Mouse (Mus musculus) testis, adult 2 months (tissue): ENCODE measurements at regions not wholly inside any gene's neighbourhood (a gene's known extent, or its start where the extent isn't known, plus 50 kb on each side); places are given as distances from the start of the nearest gene placed in this dataset.

ENCODE experiments used
- CTCF ChIP-seq: fragments of 200-500 bp; IDR thresholded peaks from 2 replicates; pipeline ENCODE4 v1.5.1; 2012; ENCODE audit warnings: low read depth, mild to moderate bottlenecking, inconsistent platforms, low read length, moderate library complexity; ENCODE audit not compliant: control insufficient read depth, insufficient read depth, insufficient replicate concordance
- POLR2A ChIP-seq: fragments of 200-500 bp; IDR thresholded peaks from 2 replicates; pipeline ENCODE4 v1.6.1; 2012; ENCODE audit warnings: low read depth, mild to moderate bottlenecking, inconsistent platforms, low read length, moderate library complexity; ENCODE audit not compliant: control insufficient read depth

DNA sequence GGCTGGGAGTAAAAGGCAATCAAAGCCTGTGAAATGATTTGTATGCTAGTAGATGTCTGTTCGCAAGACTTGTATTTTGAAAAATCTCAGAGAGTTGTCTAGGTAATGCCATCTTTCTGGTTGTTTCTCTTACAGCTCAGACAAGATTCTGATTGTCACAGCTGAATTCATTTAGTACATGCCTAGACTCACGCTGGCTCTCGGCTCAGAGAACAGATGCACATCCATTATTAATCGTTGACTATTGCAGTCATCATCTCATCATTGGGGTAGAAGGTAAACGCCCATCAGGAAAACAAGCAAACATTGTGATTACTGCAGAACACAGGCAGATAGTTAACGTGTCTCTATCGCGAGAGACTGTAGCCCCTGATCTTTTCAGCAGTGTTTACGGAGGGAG lies 945.8 kb upstream of the Adgrl2 start:
- TF ChIP-seq CTCF (no peak), POLR2A (no peak)
